Mouse (Mus musculus) neural tube, embryonic 12.5 days (tissue): ENCODE data around the gene Slc13a5. TPM values are rescaled to one million over a fixed set of nuclear protein-coding genes. Genes with fewer than 3 reads are reported as not detected.

Source experiments
- polyA plus RNA-seq: library from polyadenylated mRNA; unstranded; fragments of >200 nt; fragmentation: Nextera tagmentation; extraction: Ambion mirVana; gene quantifications from 2 replicates; pipeline ENCODE4 v1.2.1, GENCODE M21; 2016

The Slc13a5 gene
- polyA plus RNA-seq, 1 experiment from 2014 or later, result 0.35 TPM

Other genes starting within 250 kb of the Slc13a5 start
- gene Aipl1, start 229.7 kb downstream of the Slc13a5 start, polyA plus RNA-seq, result 0.24 and 0.47 TPM in 2 replicates
- gene Pimreg, start 225.2 kb downstream of the Slc13a5 start, polyA plus RNA-seq, result 115 and 116 TPM in 2 replicates
- gene Pitpnm3, start 131.4 kb downstream of the Slc13a5 start, polyA plus RNA-seq, result 0.50 and 0.60 TPM in 2 replicates
- gene Gm43951, start 60.4 kb downstream of the Slc13a5 start, polyA plus RNA-seq, result 0.74 and 1.3 TPM in 2 replicates
- 18.3 and 25.0 TPM in 2 replicates for gene 4933427D14Rik, start 59.8 kb downstream of the Slc13a5 start, polyA plus RNA-seq
- gene Txndc17, start 59.7 kb downstream of the Slc13a5 start, polyA plus RNA-seq, result 160 and 164 TPM in 2 replicates
- 54.7 and 56.5 TPM in 2 replicates for gene Med31, start 51.6 kb downstream of the Slc13a5 start, polyA plus RNA-seq
- gene Xaf1, start 34.4 kb upstream of the Slc13a5 start, polyA plus RNA-seq, result 1.9 and 2.0 TPM in 2 replicates
- gene Fbxo39, start 47.2 kb upstream of the Slc13a5 start, polyA plus RNA-seq, result not detected in 2 replicates
- gene Tekt1, start 95.2 kb upstream of the Slc13a5 start, polyA plus RNA-seq, result 4.5 and 5.3 TPM in 2 replicates
- gene Smtnl2, start 144.5 kb upstream of the Slc13a5 start, polyA plus RNA-seq, result 15.0 and 15.7 TPM in 2 replicates
- not detected in 2 replicates for gene Ggt6, start 168.3 kb upstream of the Slc13a5 start, polyA plus RNA-seq
- 105 and 111 TPM in 2 replicates for gene Mybbp1a, start 174.1 kb upstream of the Slc13a5 start, polyA plus RNA-seq
- gene Spns2, start 222.7 kb upstream of the Slc13a5 start, polyA plus RNA-seq, result 10.1 and 13.0 TPM in 2 replicates